Mouse (Mus musculus) liver, embryonic 15.5 days (tissue): ENCODE measurements around the gene Gga2. TPM values are rescaled to one million over a fixed set of nuclear protein-coding genes. Genes with fewer than 3 reads are reported as not detected.
A peak's percentile ranks its signal among the peaks of the same experiment; 100 is the strongest.

Experiments
- ATAC-seq: fragments of 200-750 bp; cut with Nextera tagmentation; 2 replicates; pipeline ENCODE4 v1.8.0; 2017; ENCODE audit warnings: moderate number of reproducible peaks, mild to moderate bottlenecking, moderate library complexity; ENCODE audit not compliant: insufficient read depth
- H3K27ac ChIP-seq: fragments of 300-500 bp; sonication (generic); replicated peaks from 2 replicates; pipeline ENCODE4 v1.5.1; 2015; ENCODE audit warnings: mild to moderate bottlenecking, inconsistent platforms
- H3K27me3 ChIP-seq: fragments of 300-500 bp; sonication (generic); 2 replicates; pipeline ENCODE4 v1.6.1; 2015; ENCODE audit warnings: mild to moderate bottlenecking, inconsistent platforms
- H3K36me3 ChIP-seq: fragments of 300-500 bp; sonication (generic); replicated peaks from 2 replicates; pipeline ENCODE4 v1.6.1; 2015; ENCODE audit warnings: moderate library complexity, mild to moderate bottlenecking, inconsistent platforms
- H3K4me1 ChIP-seq: fragments of 300-500 bp; sonication (generic); replicated peaks from 2 replicates; pipeline ENCODE4 v1.6.1; 2015; ENCODE audit warnings: inconsistent platforms
- H3K4me2 ChIP-seq: fragments of 300-500 bp; sonication (generic); 2 replicates; pipeline ENCODE4 v1.6.1; 2015; ENCODE audit warnings: moderate library complexity, mild to moderate bottlenecking, inconsistent platforms
- H3K4me3 ChIP-seq: fragments of 300-500 bp; sonication (generic); replicated peaks from 2 replicates; pipeline ENCODE4 v1.5.1; 2015; ENCODE audit warnings: mild to moderate bottlenecking, inconsistent platforms
- H3K9ac ChIP-seq: fragments of 300-500 bp; sonication (generic); 2 replicates; pipeline ENCODE4 v1.6.1; 2015; ENCODE audit warnings: moderate library complexity, mild to moderate bottlenecking, inconsistent platforms
- H3K9me3 ChIP-seq: fragments of 300-500 bp; sonication (generic); replicated peaks from 2 replicates; pipeline ENCODE4 v1.6.1; 2016; ENCODE audit warnings: inconsistent platforms
- WGBS: fragments of 180-500 bp; shearing (Covaris S2); methylation state at CpG from one replicate; pipeline ENCODE4 v1.1.7; 2015; ENCODE audit warnings: mixed read lengths; ENCODE audit not compliant: insufficient replicate concordance; 5-methylcytosine and 5-hydroxymethylcytosine counted together
- polyA plus RNA-seq: library from polyadenylated mRNA; unstranded; fragments of >200 nt; fragmentation: Nextera tagmentation; extraction: Ambion mirVana; gene quantifications from 2 replicates; pipeline ENCODE4 v1.2.1, GENCODE M21; 2015

Gene Gga2
- polyA plus RNA-seq, 1 experiment from 2014 or later: 33.8 TPM

DNA sequence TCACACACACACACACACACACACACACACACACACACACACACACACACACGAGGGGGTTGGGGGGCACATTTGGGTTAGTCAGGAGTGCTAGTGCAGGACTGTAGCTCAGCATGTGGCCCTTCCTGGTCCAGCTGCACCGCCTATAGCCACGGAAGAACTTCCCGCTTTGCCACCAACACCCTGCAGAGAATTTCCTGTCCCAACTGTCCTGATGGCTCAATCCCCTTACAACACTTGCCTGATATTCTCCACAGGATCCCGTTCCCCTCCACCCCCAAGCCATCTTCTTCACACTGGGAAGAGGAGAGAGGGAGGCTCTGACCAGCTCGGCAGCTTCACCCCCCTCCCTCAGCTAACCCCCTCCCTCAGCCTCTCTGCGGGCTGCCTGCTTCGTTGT lies 20.6 kb downstream of the Gga2 start:
- no peak overlapping the region for H3K27ac ChIP-seq
- no peaks in the 10 kb centered on the region for H3K9me3 ChIP-seq
- no peaks in the 10 kb centered on the region for H3K4me1 ChIP-seq
- no peak overlapping the region for H3K4me2 ChIP-seq
- no peak for ATAC-seq
- H3K4me3 ChIP-seq: no peak overlapping the region
- no peaks in the 10 kb centered on the region for H3K27me3 ChIP-seq
- H3K36me3 ChIP-seq: peaks cover 88% of the 10 kb centered on the region
- no peak overlapping the region for H3K9ac ChIP-seq
- 54% methylated on average over 8 of the region's 8 CpGs for WGBS

DNA sequence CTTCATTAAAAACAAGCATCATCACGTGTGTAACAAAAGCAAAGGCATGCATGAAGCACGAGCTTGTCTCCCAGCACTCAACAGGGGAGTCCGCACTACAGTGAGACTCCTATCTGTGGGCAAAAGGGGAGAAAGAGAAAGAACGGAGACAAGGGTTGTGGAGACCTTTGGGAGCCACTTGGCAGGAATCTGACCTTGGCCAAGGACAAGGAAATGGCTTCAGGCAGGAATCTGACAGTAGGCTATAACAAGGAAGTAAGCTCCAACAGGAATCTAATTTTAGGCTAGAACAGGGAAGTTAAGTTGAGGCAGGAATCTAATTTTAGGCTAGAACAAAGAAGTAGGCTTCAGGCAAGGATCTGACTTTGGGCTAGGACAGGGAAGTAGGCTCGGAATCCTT lies 25.1 kb downstream of the Gga2 start:
- H3K4me2 ChIP-seq: no peak overlapping the region
- H3K4me3 ChIP-seq: no peak overlapping the region
- H3K9me3 ChIP-seq: no peaks in the 10 kb centered on the region
- peaks cover 94% of the 10 kb centered on the region for H3K36me3 ChIP-seq
- no peaks in the 10 kb centered on the region for H3K27me3 ChIP-seq
- H3K27ac ChIP-seq: no peak overlapping the region
- no peak overlapping the region for H3K9ac ChIP-seq
- WGBS: 72% methylated on average over 5 of the region's 5 CpGs
- no peak for ATAC-seq
- no peaks in the 10 kb centered on the region for H3K4me1 ChIP-seq

GRCm38 (mm10) chr7:121981307-121981871 lies 39.6 kb downstream of the Gga2 start, which contains the start of gene Cog7:
Gene Cog7 (minus strand): TSS chr7:121981711.
- Histone ChIP-seq H3K36me3 (0 out of 2 replicates have a peak, but pooled peaks cover 9% of the 10 kb centered on the region), H3K4me2 (peak within 1 kb of the TSS; percentile 83), H3K9me3 (no peaks in the 10 kb centered on the region), H3K27me3 (no peaks in the 10 kb centered on the region), H3K9ac (peak within 1 kb of the TSS; percentile 85), H3K27ac (peak within 1 kb of the TSS; percentile 59; the same call in 1 of the 2 replicates), H3K4me3 (peak within 1 kb of the TSS; percentile 92), H3K4me1 (peaks cover 21% of the 10 kb centered on the region)
- peak; percentile 88 for ATAC-seq
- under 1% methylated on average over 55 of the region's 55 CpGs for WGBS

DNA sequence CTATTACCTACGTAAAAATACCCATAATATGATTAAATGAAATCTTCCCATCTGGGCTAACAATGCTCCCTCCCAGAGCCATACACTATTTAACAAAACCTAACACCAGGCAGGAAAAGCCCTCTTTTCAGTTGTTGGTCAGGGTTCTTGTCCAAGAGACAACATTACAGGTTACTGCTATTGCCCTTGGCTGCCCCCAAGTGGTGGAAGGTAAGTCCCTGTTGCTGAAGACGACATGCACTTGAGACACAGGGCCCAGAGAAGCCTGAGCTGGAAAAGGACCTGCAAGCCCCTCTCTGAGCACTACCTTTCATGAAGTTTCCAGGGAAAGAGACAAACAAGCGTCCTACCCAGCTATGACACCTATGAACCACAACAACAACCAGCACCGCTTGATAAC lies 46.0 kb downstream of the Gga2 start:
- no peaks in the 10 kb centered on the region for H3K27me3 ChIP-seq
- H3K4me2 ChIP-seq: no peak overlapping the region
- no peak overlapping the region for H3K4me3 ChIP-seq
- H3K9me3 ChIP-seq: no peaks in the 10 kb centered on the region
- WGBS: 47% methylated on average over 4 of the region's 4 CpGs
- H3K36me3 ChIP-seq: peaks cover 40% of the 10 kb centered on the region
- no peak overlapping the region for H3K27ac ChIP-seq
- peaks cover 9% of the 10 kb centered on the region; the same call in 1 of the 2 replicates for H3K4me1 ChIP-seq
- no peak for ATAC-seq
- H3K9ac ChIP-seq: no peak overlapping the region

DNA sequence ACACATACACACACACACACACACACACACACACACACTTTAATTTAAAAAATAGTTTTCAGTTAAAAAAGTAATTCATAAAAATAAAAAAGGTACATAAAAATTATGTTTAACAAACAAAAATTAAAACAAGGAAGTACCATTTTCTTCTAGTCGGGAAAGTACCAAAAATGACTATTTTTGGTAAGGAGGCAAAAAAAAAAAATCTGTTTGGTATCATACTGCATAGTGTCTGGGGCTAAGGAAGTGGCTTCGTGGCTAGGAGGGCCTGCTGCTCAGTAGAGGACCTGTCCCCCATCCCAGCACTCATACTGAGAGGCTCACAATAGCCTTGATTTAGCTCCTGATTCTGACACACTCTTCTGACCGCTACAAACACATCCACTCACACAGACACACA lies 49.3 kb downstream of the Gga2 start:
- H3K36me3 ChIP-seq: peaks cover 40% of the 10 kb centered on the region
- H3K9ac ChIP-seq: no peak overlapping the region
- H3K4me2 ChIP-seq: no peak overlapping the region
- no peaks in the 10 kb centered on the region for H3K9me3 ChIP-seq
- no peaks in the 10 kb centered on the region for H3K27me3 ChIP-seq
- H3K4me1 ChIP-seq: peaks cover 19% of the 10 kb centered on the region
- ATAC-seq: no peak
- WGBS: 48% methylated on average over 3 of the region's 3 CpGs
- no peak overlapping the region for H3K27ac ChIP-seq
- no peak overlapping the region for H3K4me3 ChIP-seq

DNA sequence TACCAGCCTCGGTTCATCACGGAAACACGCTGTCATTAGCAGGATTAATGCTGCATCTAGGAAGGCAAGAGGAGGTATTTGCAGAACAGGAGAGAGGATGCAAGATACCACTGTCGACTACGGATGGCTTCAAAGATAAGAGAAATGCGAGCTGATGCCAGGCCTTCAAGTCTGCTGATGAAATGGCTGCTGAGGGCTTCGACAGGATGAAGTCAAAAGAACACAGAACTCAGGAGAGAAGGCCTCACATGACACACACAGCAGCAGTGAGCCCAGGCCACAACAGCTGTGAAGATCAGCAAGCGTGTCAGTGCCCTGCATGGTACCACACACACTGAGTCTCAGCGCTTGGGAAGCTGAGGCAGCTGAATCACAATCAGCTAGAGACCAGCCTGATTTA lies 50.8 kb downstream of the Gga2 start:
- Histone ChIP-seq H3K4me2 (no peak overlapping the region), H3K27me3 (no peaks in the 10 kb centered on the region), H3K4me3 (no peak overlapping the region), H3K4me1 (peaks cover 24% of the 10 kb centered on the region), H3K27ac (no peak overlapping the region), H3K36me3 (peaks cover 32% of the 10 kb centered on the region), H3K9ac (no peak overlapping the region), H3K9me3 (no peaks in the 10 kb centered on the region)
- 38% methylated on average over 9 of the region's 9 CpGs for WGBS
- ATAC-seq: peak; percentile 43; the same call in 1 of the 2 replicates

GRCm38 (mm10) chr7:121968816-121969215 lies 52.2 kb downstream of the Gga2 start:
- H3K4me1 ChIP-seq: peaks cover 24% of the 10 kb centered on the region
- WGBS: 78% methylated on average over 9 of the region's 9 CpGs
- no peaks in the 10 kb centered on the region for H3K27me3 ChIP-seq
- H3K4me2 ChIP-seq: no peak overlapping the region
- no peak for ATAC-seq
- no peak overlapping the region for H3K27ac ChIP-seq
- no peak overlapping the region for H3K9ac ChIP-seq
- H3K36me3 ChIP-seq: peaks cover 41% of the 10 kb centered on the region
- H3K4me3 ChIP-seq: no peak overlapping the region
- H3K9me3 ChIP-seq: no peaks in the 10 kb centered on the region

DNA sequence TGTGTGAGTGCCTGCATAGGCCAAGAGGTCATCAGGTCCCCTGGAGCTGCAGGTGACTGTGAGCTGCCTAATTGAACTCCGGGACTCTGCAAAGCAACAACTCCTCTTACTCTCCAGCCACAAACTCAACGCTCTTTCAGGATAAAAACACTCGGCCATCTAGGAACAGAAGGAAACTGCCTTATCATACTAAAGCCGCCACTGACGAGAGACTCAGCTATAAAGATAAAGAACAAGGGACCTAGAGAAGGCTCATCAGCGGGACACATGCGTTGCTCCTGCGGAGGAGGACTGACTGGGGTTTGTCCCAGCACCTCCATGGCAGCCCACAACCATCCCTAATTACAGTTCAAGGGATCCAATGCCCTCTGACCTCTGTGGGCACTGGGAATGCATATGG lies 52.8 kb downstream of the Gga2 start:
- Histone ChIP-seq H3K27ac (no peak overlapping the region), H3K27me3 (no peaks in the 10 kb centered on the region), H3K4me2 (peak overlapping the region; percentile 2; the same call in 1 of the 2 replicates), H3K4me3 (no peak overlapping the region), H3K4me1 (peaks cover 24% of the 10 kb centered on the region), H3K36me3 (peaks cover 39% of the 10 kb centered on the region), H3K9ac (no peak overlapping the region), H3K9me3 (no peaks in the 10 kb centered on the region)
- 16% methylated on average over 8 of the region's 8 CpGs for WGBS
- peak; percentile 67 for ATAC-seq

DNA sequence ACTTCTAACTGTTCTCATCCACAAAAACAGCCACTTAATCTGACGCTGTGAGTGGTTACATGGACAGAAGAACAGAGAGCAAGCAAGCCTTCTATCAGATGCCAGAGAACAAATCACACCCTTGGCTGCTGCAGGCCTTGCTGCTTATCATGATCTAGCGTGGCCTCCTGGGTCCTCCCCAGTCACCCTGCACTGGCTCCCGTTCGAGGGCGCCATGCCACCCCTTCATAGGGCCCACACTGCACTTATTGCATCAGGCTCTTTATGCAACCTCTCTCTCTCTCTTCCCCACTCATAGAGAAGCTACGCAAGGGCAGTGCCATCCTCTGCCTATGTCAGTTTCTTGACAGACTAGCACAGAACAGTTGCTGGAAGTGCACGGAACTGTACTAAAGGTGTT lies 54.9 kb downstream of the Gga2 start:
- no peak for ATAC-seq
- no peak overlapping the region for H3K4me2 ChIP-seq
- peaks cover 24% of the 10 kb centered on the region for H3K4me1 ChIP-seq
- 47% methylated on average over 7 of the region's 7 CpGs for WGBS
- no peaks in the 10 kb centered on the region for H3K9me3 ChIP-seq
- H3K9ac ChIP-seq: no peak overlapping the region
- H3K4me3 ChIP-seq: no peak overlapping the region
- H3K36me3 ChIP-seq: peaks cover 47% of the 10 kb centered on the region
- H3K27ac ChIP-seq: no peak overlapping the region
- no peaks in the 10 kb centered on the region for H3K27me3 ChIP-seq

DNA sequence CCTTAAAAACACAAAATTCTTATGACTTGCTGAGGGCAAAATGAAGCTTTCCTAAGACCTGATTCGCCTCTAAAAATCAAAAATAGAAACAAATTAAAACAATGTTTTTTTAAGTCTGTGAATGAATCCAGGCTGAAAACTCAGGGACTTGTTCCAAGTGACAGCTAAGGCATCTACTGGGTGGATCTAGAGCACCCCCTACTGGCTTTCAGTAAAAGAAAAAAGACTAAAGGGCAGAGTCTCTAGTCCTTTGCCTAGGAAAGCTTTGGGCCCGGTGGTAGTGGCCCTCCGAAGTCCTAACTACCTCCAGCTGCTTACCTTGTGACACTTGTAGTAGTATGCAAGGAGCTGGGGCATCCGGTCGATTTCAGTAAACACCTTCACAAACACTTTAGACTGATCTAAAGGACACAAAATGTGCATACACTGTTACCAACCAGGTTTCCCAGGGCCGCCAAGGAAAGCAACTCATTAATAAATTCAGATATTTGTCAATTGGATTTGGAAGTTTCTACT lies 57.1 kb downstream of the Gga2 start:
- no peaks in the 10 kb centered on the region for H3K9me3 ChIP-seq
- no peak for ATAC-seq
- H3K36me3 ChIP-seq: peaks cover 34% of the 10 kb centered on the region
- no peaks in the 10 kb centered on the region for H3K27me3 ChIP-seq
- H3K4me1 ChIP-seq: peaks cover 14% of the 10 kb centered on the region
- no peak overlapping the region for H3K4me2 ChIP-seq
- H3K9ac ChIP-seq: no peak overlapping the region
- WGBS: 58% methylated on average over 6 of the region's 6 CpGs
- no peak overlapping the region for H3K27ac ChIP-seq
- no peak overlapping the region for H3K4me3 ChIP-seq

- ATAC-seq: no peak
- no peak overlapping the region for H3K4me3 ChIP-seq
- peaks cover 5% of the 10 kb centered on the region; the same call in 1 of the 2 replicates for H3K4me1 ChIP-seq
- no peak overlapping the region for H3K27ac ChIP-seq
- H3K36me3 ChIP-seq: peaks cover 30% of the 10 kb centered on the region
- H3K9ac ChIP-seq: no peak overlapping the region
- H3K4me2 ChIP-seq: no peak overlapping the region
- 72% methylated on average over 3 of the region's 3 CpGs for WGBS
- H3K27me3 ChIP-seq: no peaks in the 10 kb centered on the region
- no peaks in the 10 kb centered on the region for H3K9me3 ChIP-seq
Measured at GRCm38 (mm10) chr7:121962571-121962959, 58.5 kb downstream of the Gga2 start.
